Mouse (Mus musculus) monocyte, adult 5-6 weeks (primary cell): ENCODE measurements at regions not wholly inside any gene's neighbourhood (a gene's known extent, or its start where the extent isn't known, plus 50 kb on each side); places are given as distances from the start of the nearest gene placed in this dataset.

Source experiments
- ATAC-seq: fragments of 153-309, 156-312 bp; replicated peaks from 2 replicates; pipeline ENCODE4 v1.8.0; 2017; ENCODE audit warnings: mild to moderate bottlenecking; ENCODE audit not compliant: low TSS enrichment, insufficient number of reproducible peaks, severe bottlenecking, poor library complexity, low FRiP score

GRCm38 (mm10) chr6:117405589-117406311 lies 237.4 kb downstream of the Cxcl12 start:
- no peak for ATAC-seq

GRCm38 (mm10) chr6:117406312-117406595 lies 237.9 kb downstream of the Cxcl12 start:
- ATAC-seq: no peak

- ATAC-seq: no peak
Observed at GRCm38 (mm10) chr6:117406757-117407156, 238.4 kb downstream of the Cxcl12 start.

GRCm38 (mm10) chr6:117407206-117407858 lies 239.0 kb downstream of the Cxcl12 start:
- no peak for ATAC-seq

GRCm38 (mm10) chr6:117407953-117408352 lies 239.6 kb downstream of the Cxcl12 start:
- ATAC-seq: no peak

- ATAC-seq: no peak
Observed at GRCm38 (mm10) chr6:117408971-117409783, 240.8 kb downstream of the Cxcl12 start.

GRCm38 (mm10) chr6:117414926-117415325 lies 246.6 kb downstream of the Cxcl12 start:
- ATAC-seq: no peak

- no peak for ATAC-seq
Observed at GRCm38 (mm10) chr6:117415901-117416300, 247.6 kb downstream of the Cxcl12 start.

GRCm38 (mm10) chr6:117416461-117416860 lies 248.1 kb downstream of the Cxcl12 start:
- no peak for ATAC-seq

GRCm38 (mm10) chr6:117422846-117423573 lies 254.7 kb downstream of the Cxcl12 start:
- no peak for ATAC-seq

- no peak for ATAC-seq
Observed at GRCm38 (mm10) chr6:117426363-117426762, 258.0 kb downstream of the Cxcl12 start.

- ATAC-seq: no peak
Observed at GRCm38 (mm10) chr6:117427351-117428142, 259.2 kb downstream of the Cxcl12 start.

GRCm38 (mm10) chr6:117428441-117428840 lies 260.1 kb downstream of the Cxcl12 start:
- ATAC-seq: no peak

- ATAC-seq: peak; percentile 83
Observed at GRCm38 (mm10) chr6:117430876-117431781, 262.8 kb downstream of the Cxcl12 start.

GRCm38 (mm10) chr6:117436851-117437250 lies 268.5 kb downstream of the Cxcl12 start:
- ATAC-seq: no peak

GRCm38 (mm10) chr6:117437411-117438101 lies 269.2 kb downstream of the Cxcl12 start:
- ATAC-seq: no peak

GRCm38 (mm10) chr6:117448652-117449051 lies 280.3 kb downstream of the Cxcl12 start:
- ATAC-seq: no peak
